Mouse (Mus musculus) lung, postnatal 0 days (tissue): ENCODE measurements at regions not wholly inside any gene's neighbourhood (a gene's known extent, or its start where the extent isn't known, plus 50 kb on each side); places are given as distances from the start of the nearest gene placed in this dataset.

ENCODE experiments used
- CTCF ChIP-seq: IDR thresholded peaks from 2 replicates; pipeline ENCODE4 v1.5.1; 2016; ENCODE audit warnings: antibody characterized with exemption, mild to moderate bottlenecking
- EP300 ChIP-seq: IDR thresholded peaks from 2 replicates; pipeline ENCODE4 v1.6.1; 2016; ENCODE audit warnings: antibody characterized with exemption, mild to moderate bottlenecking, control low read depth

DNA sequence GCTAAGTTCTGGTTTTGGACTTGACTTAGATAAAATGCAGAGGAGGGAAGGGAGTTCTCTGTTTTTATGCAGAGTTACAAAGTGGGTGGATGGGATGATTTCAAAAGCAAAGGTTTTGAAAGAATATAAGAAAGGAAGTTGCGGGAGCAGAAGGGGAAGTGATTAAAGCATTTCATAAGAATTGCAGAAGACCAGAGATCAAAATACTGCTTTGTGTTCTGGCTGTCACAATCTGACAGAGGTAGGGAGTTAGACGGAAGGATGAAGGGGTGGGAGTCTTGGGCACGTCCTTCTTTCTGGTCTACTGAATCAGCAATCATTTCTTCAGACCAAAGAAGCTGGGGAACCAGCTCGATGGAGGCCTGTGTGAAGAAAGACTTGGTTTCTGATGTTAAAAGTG is 78.0 kb upstream of the Fn1 start:
- TF ChIP-seq CTCF (no peak), EP300 (0 out of 2 replicates have a peak, but pooled peaks have one; percentile 14)
